Mouse (Mus musculus) NIH3T3 (cell line): ENCODE data around the gene Flt3l.
"Not testable (repeated sequence)": the region's sequence is repeated elsewhere in the genome, so short reads cannot be mapped to it uniquely, and the experiment has no call there.

Experiments
- DNase-seq: peaks from one replicate; pipeline ENCODE4 v3.0.0-alpha.2; 2012; ENCODE audit warnings: low read depth

Flt3l gene

DNA sequence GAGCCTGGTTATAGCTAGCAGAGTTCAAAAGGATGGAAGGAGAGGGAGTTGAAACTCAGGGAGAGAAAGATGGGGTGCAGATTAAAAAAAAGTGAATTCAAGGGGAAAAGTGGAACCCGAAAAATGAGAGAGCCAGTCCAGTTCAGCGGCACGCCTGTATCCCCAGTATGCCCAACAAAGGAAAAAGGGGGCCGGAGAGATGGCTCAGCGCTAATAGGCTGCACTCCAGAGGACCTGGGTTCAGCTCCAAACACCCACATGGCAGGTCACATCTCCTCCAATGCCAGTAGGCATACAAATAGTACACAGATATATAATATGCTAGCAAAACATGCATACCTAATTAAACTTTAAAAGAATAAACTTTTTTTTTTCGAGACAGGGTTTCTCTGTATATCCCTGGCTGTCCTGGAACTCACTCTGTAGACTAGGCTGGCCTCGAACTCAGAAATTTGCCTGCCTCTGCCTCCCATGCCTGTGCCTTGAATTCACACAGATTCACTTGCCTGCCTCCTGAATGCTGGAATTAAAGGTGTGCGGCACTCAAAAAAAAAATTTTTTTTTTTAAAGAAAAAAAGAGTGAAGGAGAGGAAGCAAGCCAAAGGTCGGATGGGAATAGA is 26.9 kb upstream of the Flt3l start:
- DNase-seq = no peak

DNA sequence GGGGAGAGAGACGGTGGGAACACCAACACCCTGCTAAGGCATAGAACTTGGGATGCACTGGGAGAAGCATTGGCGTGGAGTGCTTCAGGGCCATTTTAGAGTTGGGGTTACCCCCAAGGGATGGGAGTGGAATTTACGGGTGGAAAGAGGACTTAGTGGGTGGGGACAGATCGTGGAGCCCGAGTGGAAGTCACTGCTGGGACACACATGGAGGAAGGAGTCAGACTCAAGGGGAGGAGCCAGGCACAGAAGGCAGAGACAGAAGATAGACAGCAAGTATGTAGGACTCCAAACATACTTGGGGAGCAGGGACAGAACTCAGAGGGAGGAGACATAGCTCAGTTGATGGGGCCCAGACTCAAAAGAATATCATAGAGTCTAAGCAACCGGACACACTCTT is 26.3 kb upstream of the Flt3l start:
- DNase-seq = no peak

DNA sequence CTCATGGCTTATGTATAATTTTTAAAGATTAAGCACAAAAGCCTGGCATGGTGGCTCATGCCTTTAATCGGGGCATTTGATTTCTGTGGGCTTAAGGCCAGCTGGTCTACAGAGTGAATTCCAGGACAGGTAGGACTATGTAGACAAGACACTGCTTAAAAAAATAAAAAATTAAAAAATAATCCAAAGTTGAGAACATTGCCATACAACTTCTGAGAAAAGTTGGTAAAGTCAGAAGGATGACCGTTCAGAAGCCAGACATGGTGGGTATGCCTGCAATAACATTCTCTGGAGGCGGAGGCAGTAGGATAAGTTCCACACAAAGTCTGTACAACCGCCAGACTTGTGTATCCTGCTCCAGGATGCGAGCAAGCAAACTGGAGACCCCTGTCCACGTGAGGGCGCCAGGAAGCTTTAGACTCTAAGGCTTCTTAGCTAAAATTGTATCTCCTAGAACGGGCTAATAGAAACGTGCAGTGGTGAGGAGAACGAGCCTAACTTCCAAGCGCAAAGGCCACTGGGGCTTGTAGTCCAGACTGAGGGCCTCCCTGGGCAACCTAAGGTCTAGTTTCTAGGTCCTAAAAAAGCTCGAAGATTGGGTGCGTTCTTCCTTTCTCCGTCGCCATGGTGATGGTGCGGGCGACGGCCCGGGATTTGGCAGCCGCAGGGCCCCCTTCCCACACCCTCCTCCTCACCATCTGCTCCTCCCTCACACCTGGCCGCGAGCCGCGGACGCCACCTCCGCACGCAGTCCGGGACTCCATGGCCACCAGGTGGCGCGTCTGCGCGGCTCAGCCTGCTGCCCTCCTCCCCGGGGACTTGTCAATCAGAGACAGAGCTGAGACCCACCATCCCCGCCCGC is 25.6 kb upstream of the Flt3l start:
- DNase-seq = peak; percentile 92

DNA sequence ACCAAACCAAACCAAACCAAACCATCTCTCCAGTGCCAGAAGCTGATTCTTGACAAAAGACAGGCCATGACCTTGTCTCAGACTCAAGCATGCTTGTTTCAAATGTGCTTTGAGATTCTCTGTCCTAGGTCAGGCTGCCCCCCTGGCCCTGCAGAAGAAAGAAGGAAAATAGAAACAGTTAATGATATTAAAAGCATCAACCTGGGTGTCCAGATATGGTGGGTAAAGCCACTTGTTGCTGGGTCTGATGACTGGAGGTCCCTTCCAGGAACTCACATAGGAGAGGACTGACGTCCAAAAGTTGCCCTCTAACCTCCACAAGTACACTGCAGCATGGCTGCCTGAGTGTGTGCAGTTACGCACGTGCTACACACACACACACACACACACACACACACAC is 24.6 kb upstream of the Flt3l start:
- DNase-seq = no peak

- DNase-seq = no peak
Observed at GRCm38 (mm10) chr7:45160316-45160800, 24.1 kb upstream of the Flt3l start.

- DNase-seq = no peak
Observed at GRCm38 (mm10) chr7:45158991-45159390, 22.8 kb upstream of the Flt3l start.

DNA sequence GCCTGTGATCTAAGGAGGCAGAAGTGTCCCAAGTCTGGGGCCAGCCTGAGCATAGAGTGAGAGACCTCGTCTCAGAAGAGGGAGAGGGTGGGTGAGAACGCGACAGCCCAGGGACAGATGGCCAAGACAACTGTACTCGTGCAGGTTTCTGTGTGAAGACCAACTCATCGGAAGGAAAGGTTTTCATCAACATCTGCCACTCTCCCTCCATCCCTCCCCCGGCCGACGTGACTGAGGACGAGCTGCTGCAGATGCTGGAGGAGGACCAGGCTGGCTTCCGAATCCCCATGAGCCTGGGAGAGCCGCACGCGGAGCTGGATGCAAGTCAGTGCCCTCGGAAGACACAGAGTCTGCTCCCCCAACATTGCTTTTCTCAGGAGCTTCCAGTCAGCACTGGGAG is 21.2 kb upstream of the Flt3l start:
- DNase-seq = no peak

- no peak for DNase-seq
Observed at GRCm38 (mm10) chr7:45156206-45156605, 20.0 kb upstream of the Flt3l start.

- DNase-seq = peak; percentile 36
Observed at GRCm38 (mm10) chr7:45155590-45155989, 19.4 kb upstream of the Flt3l start.

GRCm38 (mm10) chr7:45154993-45155514 is 18.8 kb upstream of the Flt3l start:
- peak; percentile 89 for DNase-seq

DNA sequence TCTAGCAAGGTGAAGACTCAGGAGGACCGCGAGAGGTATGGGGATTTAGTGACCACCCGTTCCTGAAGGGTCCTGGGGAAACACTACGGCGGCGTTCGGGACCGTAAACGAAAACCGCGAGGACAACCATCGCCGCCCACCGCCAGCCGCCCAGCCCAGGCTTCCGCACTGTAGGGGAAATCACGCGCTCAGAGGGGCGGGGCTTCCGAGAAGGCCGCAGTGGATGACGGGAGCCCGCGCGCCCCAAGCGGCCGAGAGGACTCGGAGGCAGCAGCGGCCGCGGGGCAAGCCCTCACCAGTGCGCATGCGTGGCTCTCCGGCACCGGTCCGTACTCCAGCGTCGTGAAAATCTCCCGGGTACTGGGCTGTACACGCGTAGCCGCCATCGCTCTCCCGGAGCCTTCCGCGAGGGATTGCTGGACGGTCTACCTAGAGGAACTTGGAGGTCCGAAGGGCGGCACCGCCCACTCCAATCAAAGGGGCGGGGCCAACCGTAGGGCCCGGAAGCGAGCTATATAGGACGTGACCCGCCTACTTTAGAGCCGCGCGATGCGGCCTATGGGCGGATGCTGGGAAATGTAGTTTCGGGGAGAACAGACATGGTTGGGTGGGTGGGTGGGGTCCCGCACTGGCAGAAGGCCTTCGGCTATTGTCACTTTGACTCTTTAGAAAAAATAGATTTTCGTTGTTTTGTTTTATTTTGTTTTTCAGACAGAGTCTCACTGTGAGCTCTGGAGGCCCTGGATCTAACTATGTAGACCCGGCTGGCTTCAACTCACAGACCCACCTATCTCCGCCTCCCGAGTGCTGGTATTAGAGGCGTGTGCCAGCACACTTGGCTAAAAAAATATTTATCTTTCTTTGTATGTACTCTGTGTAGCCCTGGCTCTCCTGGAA is 18.1 kb upstream of the Flt3l start, which contains the start of the genes Pih1d1 and Aldh16a1:
Gene Pih1d1, plus strand, starts transcription at position 208 of the 897 bp plus-strand sequence.
Gene Aldh16a1, minus strand, starts transcription at position 489 of the 897 bp plus-strand sequence.
- DNase-seq = peak; percentile 98

DNA sequence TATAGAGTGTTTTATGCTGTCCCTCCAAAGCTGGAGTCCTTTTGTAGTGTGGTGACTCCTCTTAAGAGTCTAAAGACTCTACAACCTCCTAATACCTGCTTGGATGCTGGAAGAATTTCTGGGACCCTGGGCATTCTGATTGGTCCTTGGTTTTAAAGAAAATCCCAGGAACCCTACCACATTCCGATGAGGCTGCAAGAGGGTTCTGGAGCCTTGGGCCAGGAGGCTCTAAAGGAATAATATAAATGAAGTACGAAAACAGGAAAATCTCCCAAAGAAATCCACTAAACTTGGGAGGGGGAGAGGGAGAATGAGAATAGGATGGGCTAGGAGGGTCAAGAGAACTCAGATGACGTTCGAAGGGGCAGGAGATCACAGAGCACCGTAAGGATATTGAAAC is 17.4 kb upstream of the Flt3l start:
- peak; percentile 47 for DNase-seq

DNA sequence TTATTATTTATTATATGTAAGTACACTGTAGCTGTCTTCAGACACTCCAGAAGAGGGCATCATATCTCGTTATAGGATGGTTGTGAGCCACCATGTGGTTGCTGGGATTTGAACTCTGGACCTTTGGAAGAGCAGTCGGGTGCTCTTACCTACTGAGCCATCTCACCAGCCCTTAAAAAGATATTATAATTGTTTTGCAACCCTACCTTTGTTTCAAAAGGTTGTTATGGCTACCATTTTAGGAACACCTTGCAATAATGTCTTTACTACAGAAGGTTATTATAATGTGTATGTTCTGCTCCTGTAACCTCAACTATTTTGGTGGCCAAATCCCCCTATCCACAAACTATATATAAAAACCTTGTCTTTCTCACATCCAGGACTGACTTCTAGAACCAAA is 16.8 kb upstream of the Flt3l start:
- DNase-seq = not testable (repeated sequence)

GRCm38 (mm10) chr7:45151303-45151702 is 15.1 kb upstream of the Flt3l start:
- DNase-seq = peak; percentile 78

GRCm38 (mm10) chr7:45150321-45150720 is 14.1 kb upstream of the Flt3l start:
- no peak for DNase-seq

DNA sequence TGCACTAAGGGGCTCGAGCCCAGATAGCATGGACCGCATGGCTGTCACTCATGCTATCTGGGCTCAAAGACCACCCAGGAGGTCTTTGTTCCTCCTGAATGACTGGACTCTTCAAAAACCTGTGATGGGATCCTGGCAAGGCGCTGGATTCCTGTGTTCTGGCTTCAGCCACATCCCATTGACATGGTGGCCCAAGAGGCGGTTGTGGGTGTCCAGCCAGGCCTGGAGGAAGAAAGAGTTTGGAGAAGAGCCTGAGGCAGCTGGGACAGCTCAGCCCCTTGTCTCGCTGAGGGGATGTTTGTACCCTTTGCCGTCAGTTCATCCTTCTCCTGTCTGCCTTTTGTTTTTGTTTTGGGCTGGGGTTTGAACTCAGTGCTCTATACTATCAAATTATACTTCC is 13.3 kb upstream of the Flt3l start:
- no peak for DNase-seq

GRCm38 (mm10) chr7:45148534-45149098 is 12.4 kb upstream of the Flt3l start:
- DNase-seq = no peak

DNA sequence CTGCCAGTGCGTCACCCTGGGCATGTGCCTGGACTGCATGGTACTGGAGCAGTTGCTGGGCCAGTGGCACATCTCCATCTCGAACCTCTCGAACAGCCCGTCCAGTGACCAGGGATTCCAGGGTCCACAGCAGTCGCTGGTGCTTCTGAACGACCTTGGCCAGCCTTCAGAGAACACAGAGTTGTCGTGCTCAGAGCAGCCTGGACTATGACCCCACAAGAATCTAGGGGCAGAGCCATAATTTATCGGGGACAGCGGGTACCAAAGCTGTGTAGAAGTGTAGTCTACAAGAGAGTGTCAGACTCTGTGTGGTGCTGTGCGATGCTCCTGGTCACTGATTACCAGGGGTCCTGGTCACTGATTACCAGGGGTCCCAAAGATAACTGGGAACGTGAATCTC is 11.7 kb upstream of the Flt3l start:
- no peak for DNase-seq

GRCm38 (mm10) chr7:45147267-45147666 is 11.0 kb upstream of the Flt3l start:
- DNase-seq = no peak

DNA sequence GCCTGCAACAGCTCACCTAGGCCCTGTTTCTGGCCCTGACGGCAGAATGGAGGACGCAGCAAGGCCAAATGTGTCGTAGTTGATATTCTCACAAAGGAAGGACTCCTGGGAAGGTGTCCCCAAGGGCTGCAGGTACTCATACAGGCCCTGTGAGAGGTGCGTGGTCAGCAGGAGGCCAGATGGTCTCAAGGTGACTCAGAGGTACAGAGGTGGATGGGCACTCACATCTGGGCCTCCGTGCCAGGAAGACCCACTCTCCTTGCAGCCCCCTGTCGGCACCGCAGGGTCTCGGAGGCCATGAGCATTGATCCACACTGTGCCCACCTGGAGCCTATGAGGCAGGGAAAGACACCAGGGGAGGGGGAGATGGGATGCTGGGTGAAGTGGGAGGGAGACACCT is 9.2 kb upstream of the Flt3l start:
- DNase-seq = no peak

DNA sequence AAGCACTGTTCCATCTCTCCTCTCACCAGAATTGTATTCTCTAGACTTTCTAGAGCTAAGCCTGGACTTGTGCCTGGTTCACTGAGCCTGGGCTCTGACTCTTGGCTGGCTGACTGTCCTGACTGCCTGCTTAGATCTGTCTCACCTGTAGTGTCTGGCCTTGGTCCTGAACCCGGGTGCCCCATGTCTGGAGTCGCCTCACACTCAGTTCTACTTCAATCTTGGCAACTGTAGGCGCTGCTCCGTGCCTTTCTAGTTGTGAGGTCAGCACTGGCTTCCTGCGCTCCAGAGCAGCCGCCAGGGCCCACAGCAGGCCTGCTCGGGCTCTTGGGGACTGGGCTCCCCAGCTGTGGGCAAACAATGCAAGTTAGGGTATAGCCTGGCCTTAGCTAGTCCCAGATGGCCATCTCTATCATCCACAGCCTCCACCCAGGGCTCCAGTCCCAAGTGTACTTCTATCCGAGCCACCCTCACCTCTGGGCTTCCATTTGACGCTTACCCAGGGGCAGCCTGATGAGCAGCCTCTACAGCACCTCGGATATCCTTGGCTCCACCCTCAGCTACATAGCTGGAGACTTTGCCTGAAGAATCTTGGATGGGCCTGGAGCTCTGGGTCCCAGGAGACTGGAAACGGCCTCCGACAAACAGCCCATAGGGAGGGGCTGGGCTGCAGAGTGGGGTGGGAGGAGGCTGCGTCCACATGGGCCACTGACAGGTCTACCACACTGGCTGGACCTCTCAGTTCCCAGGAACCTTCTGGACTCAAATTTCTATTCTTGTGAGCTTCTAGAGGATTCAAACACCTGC is 8.3 kb upstream of the Flt3l start:
- DNase-seq = no peak
